Comparison of ENCODE assay signal across 17 mouse cellular contexts in the genomic region with DNA sequence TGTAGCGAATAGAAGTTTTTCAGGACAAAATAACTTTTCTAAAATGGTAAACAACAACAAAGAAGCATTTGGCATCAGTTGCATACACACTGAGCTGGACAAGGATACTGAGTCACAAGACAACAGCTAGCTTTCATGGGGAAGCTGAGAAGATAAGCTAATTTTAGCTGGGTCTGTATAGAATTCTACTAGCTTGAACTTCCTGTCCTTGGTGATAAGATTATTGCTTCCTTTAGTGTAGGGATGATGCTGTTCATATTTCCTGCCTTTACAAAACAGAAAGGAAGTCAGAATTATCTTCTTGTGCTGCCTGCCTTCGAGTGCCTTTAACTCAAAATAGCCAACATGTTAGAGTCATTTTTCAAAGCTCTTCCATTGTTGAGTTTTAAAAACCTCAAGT. TPM values are rescaled to one million over a fixed set of nuclear protein-coding genes. Genes with fewer than 3 reads are reported as not detected.
DNase-seq lines count a peak whose midpoint lies in the region; ATAC-seq and TF ChIP-seq lines count a peak whose summit lies in the region.
"Had no signal": no experiment of that assay in that cellular context is flagged by ENCODE, and none has a peak within 500 bp of the region (broad histone marks: within the 10 kb centered on the region; RNA-seq: fewer than 3 reads in every experiment).

No protein-coding gene starts in this region.

- 0 out of 2 replicates have a peak overlapping the region, but pooled peaks have one; percentile 42 for H3K27ac ChIP-seq in heart, embryonic 13.5 days (replicated peaks)
- H3K27ac ChIP-seq in lung, postnatal 0 days (ENCODE audit: low read length), result no peak overlapping the region
- H3K27ac ChIP-seq in midbrain, embryonic 10.5 days (replicated peaks), result no peak overlapping the region
- H3K27ac ChIP-seq: forebrain, embryonic 10.5 days; stomach, postnatal 0 days had no signal

- no peak for DNase-seq in heart, adult 8-10 months (ENCODE audit: low spot score)
- peak; percentile 16 for DNase-seq in lung, postnatal 0 days (ENCODE audit: low spot score)
- no peak for DNase-seq in lung, postnatal 25 days (ENCODE audit: low spot score)
- DNase-seq in right cerebral cortex, adult 18-20 months, result no peak
- no peak for DNase-seq in midbrain, embryonic 10.5 days (ENCODE audit: low spot score)
- DNase-seq: adrenal gland, postnatal 25 days; cerebellum, adult 11 months; cerebellum, postnatal 36 days; forebrain, postnatal 0 days; heart, postnatal 10 days; kidney, adult 18-20 months; retina, postnatal 1 day had no signal

- WGBS in heart, embryonic 13.5 days, result 51% methylated on average over 2 of the region's 2 CpGs
- WGBS in lung, postnatal 0 days, result 56% methylated on average over 2 of the region's 2 CpGs
- 80% methylated on average over 2 of the region's 2 CpGs for WGBS in midbrain, embryonic 10.5 days

- no peak for TF ChIP-seq CTCF in lung, postnatal 0 days (IDR thresholded peaks at IDR 0.05)

- H3K4me2 ChIP-seq in heart, embryonic 13.5 days, result no peak overlapping the region
- H3K4me2 ChIP-seq in lung, postnatal 0 days (replicated peaks; ENCODE audit: low read depth, low read length), result no peak overlapping the region

- no peaks in the 10 kb centered on the region for H3K27me3 ChIP-seq in heart, embryonic 13.5 days (replicated peaks)
- no peaks in the 10 kb centered on the region for H3K27me3 ChIP-seq in lung, postnatal 0 days (replicated peaks; ENCODE audit: insufficient read depth, low read length)
- H3K27me3 ChIP-seq in midbrain, embryonic 10.5 days (ENCODE audit: low read depth, poor library complexity, severe bottlenecking), result no peaks in the 10 kb centered on the region

- no peak overlapping the region for H3K9ac ChIP-seq in heart, embryonic 13.5 days
- no peak overlapping the region for H3K9ac ChIP-seq in lung, postnatal 0 days (replicated peaks; ENCODE audit: low read depth)
- H3K9ac ChIP-seq: forebrain, postnatal 0 days had no signal

- H3K9me3 ChIP-seq in heart, embryonic 13.5 days, result no peaks in the 10 kb centered on the region
- H3K9me3 ChIP-seq in lung, postnatal 0 days (ENCODE audit: low read length), result no peaks in the 10 kb centered on the region
- H3K9me3 ChIP-seq in midbrain, embryonic 10.5 days (replicated peaks), result no peaks in the 10 kb centered on the region
- H3K9me3 ChIP-seq: forebrain, embryonic 10.5 days had no signal

- H3K36me3 ChIP-seq in heart, embryonic 13.5 days, result no peaks in the 10 kb centered on the region
- H3K36me3 ChIP-seq in lung, postnatal 0 days (ENCODE audit: insufficient read depth, low read length), result no peaks in the 10 kb centered on the region
- H3K36me3 ChIP-seq in midbrain, embryonic 10.5 days, result no peaks in the 10 kb centered on the region
- H3K36me3 ChIP-seq: forebrain, embryonic 10.5 days had no signal

- H3K4me1 ChIP-seq in heart, embryonic 13.5 days, result peaks cover 7% of the 10 kb centered on the region
- no peaks in the 10 kb centered on the region for H3K4me1 ChIP-seq in lung, postnatal 0 days (ENCODE audit: insufficient read depth, low read depth, low read length)
- no peaks in the 10 kb centered on the region for H3K4me1 ChIP-seq in midbrain, embryonic 10.5 days
- H3K4me1 ChIP-seq: forebrain, embryonic 10.5 days had no signal

- H3K4me3 ChIP-seq in heart, embryonic 13.5 days, result no peak overlapping the region
- H3K4me3 ChIP-seq in lung, postnatal 0 days (ENCODE audit: low read depth, low read length), result no peak overlapping the region
- H3K4me3 ChIP-seq in midbrain, embryonic 10.5 days, result no peak overlapping the region
- H3K4me3 ChIP-seq: forebrain, embryonic 10.5 days had no signal

- ATAC-seq in heart, embryonic 13.5 days (ENCODE audit: extremely low read depth, insufficient number of reproducible peaks, low FRiP score, low TSS enrichment), result no peak
- ATAC-seq in lung, postnatal 0 days, result peak; percentile 28; the same call in 1 of the 2 replicates
- peak; percentile 58 for ATAC-seq in common myeloid progenitor, adult 5-6 weeks (replicated peaks; ENCODE audit: low read depth, poor library complexity, severe bottlenecking)
- ATAC-seq in megakaryocyte progenitor cell, adult 5-6 weeks (replicated peaks; ENCODE audit: poor library complexity), result peak; percentile 29; the same call in 1 of the 2 replicates
- ATAC-seq: forebrain, postnatal 0 days had no signal

- TF ChIP-seq EP300 in lung, postnatal 0 days (IDR thresholded peaks at IDR 0.05), result 0 out of 2 replicates have a peak, but pooled peaks have one; percentile 15

RNA-seq across cellular contexts. Expression of a gene that starts 48.5 kb away (rescaled TPM):
- polyA plus RNA-seq in heart, embryonic 13.5 days (2015; fragmentation: Nextera tagmentation; extraction: Ambion mirVana), result 5.5 and 6.4 TPM in 2 replicates
- 10 to 100 TPM; 46.7 to 52.8 (median 51.5) TPM for total RNA-seq in heart, adult 8-10 months (2022)
- polyA plus RNA-seq in lung, postnatal 0 days (2015; fragmentation: Nextera tagmentation; extraction: Ambion mirVana), result 3.0 and 3.2 TPM in 2 replicates
- 13.8 and 22.4 TPM in 2 replicates for total RNA-seq in common myeloid progenitor, adult 5-6 weeks (2017)
- 5.7 and 8.9 TPM in 2 replicates for total RNA-seq in megakaryocyte progenitor cell, adult 5-6 weeks (2015)
- 3.8 and 7.2 TPM in 2 replicates for total RNA-seq in megakaryocyte progenitor cell, adult 5-6 weeks (2017)
- 3.9 and 5.1 TPM in 2 replicates for polyA plus RNA-seq in midbrain, embryonic 10.5 days (2016; fragmentation: Nextera tagmentation; extraction: Ambion mirVana)
